Mouse (Mus musculus) brain, embryonic 14.5 days (tissue): ENCODE measurements at regions not wholly inside any gene's neighbourhood (a gene's known extent, or its start where the extent isn't known, plus 50 kb on each side); places are given as distances from the start of the nearest gene placed in this dataset.

Experiments used
- CTCF ChIP-seq: fragments of 200-500 bp; IDR thresholded peaks from 2 replicates; pipeline ENCODE4 v1.5.1; 2012; ENCODE audit warnings: inconsistent platforms, mild to moderate bottlenecking, moderate library complexity, borderline replicate concordance; ENCODE audit not compliant: insufficient read depth, insufficient read length; ENCODE audit errors: extremely low read depth
- POLR2A ChIP-seq: fragments of 200-500 bp; IDR thresholded peaks from 2 replicates; pipeline ENCODE4 v1.6.1; 2012; ENCODE audit warnings: mild to moderate bottlenecking, inconsistent platforms, borderline replicate concordance; ENCODE audit not compliant: poor library complexity, insufficient read depth, insufficient read length, severe bottlenecking; ENCODE audit errors: extremely low read depth

GRCm38 (mm10) chr7:110715545-110715944, 52.5 kb upstream of the Ampd3 start:
- TF ChIP-seq POLR2A (no peak), CTCF (no peak)
